Mouse (Mus musculus): Measurements from ENCODE around the gene Tssk6.
A peak's percentile ranks its signal among the peaks of the same experiment; 100 is the strongest.
"Not testable (repeated sequence)": the region's sequence is repeated elsewhere in the genome, so short reads cannot be mapped to it uniquely, and the experiment has no call there.

Tssk6 gene

DNA sequence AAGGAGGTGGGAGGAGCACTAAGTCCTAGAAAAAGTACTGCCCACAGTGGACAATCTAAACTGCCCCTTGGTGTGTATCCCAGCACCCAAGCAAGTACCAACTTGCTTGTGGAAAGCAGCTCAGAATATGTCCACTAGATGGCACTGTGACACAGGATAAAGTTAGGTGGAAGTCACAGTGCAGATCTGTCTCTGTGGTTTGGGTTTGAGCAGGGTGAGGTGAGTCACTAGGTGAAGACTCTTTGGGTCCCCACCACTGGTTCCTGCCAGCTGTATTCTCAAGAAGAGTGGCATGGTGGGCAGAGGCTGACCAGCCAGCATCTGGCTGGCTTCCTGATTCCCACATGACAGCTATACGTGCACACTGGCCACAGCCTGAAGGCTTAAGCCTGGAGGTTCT is 17.0 kb downstream of the Tssk6 start:
- peak; percentile 64 to 89 for DNase-seq (ENCODE audit: low spot score in 2 of 2)

DNA sequence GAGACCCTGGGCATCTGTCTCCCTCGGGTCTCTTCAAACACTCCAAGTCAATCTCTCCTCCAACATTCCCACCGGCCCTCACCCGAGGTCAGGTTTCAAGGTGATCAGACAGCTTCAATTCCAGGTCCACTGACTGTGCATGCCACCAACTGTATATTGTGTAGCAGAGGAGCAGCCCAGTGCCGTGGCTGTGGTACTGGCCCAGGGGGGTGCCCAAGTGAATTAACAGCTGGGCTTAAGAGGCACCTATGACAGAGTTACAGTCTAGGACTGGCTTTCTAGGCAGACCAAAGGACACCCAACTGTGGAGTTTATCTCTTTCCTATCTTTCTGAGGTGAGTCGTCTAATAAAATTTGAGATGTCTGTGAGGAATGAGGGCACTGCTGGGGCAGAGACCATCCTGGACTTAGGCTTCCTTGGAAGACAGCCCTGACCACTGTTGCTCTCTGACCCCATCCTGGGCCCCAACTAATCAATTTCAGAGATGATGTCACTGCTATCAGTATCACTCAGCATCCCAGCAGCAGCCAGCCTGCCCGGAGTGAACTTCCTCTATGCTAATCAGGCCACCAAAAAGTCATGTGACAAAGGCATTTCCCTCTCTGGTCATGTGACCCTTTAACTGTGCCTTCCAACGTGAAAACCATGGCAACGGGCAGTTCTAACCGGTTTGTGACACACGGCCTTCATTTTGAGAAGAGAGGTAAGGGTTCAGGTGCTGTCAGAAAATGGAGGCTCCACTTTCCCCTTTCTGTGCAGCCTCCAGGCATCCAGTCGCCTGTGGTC is 18.1 kb downstream of the Tssk6 start:
- DNase-seq (ENCODE audit: low spot score in 2 of 2) = peak; percentile 53 to 57

DNA sequence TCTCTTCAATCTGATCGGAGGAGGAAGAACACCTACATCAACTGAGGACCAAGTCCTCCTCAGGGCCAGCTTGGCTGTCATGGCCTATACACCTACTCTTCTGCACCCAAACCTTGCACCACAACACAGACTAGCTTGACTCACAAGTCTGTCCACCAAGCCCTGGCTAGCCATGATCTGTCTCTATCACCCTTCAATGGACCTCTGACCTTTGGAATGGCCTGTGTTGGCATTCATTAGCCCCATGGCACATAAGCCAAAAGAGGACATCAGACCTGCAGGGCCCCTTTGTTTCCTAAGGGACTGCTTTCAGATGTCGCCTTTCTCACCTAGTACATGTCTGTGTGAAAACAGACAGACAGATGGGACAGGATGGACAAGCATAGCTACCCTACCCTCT is 19.2 kb downstream of the Tssk6 start:
- DNase-seq (ENCODE audit: low spot score in 2 of 2) = no peak

DNA sequence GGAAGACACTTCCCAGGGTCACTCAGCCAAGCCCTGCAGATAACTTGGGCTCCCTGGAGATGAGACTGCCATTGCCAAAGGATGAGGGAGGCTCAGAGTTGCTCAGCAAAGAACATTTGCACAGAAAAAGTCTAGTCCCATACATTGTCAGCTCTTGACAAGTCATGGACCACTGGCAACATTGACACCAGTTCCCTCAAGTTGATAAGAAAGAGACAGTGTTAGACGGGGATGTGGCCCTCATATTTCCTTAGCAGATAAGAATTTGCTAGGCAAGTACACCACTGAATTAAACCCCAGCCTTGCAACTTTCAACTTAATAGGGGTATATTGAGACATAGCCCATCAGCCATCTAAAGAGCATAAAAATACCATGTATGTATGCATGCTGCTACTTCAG is 22.0 kb downstream of the Tssk6 start:
- DNase-seq (ENCODE audit: low spot score in 2 of 2) = no peak

DNA sequence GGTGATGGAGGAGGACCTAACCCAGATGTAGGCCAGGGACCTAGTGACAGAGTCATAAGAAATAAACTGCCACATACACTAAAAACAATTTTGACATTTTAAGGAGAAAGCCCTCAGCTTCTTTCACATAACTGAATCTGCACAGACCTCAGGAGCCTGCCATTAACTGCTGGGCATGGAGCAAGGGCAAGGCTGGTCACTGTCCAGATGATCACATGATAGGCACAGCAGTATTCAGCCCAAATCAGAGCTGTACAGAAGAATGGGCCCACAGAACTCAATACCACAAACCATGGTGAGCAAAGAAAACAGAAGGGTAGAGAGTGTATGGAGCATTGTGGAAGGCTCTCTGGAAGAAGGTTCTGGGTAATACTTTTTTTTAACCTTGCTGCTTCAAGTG is 24.9 kb downstream of the Tssk6 start:
- DNase-seq (ENCODE audit: low spot score in 2 of 2) = no peak

DNA sequence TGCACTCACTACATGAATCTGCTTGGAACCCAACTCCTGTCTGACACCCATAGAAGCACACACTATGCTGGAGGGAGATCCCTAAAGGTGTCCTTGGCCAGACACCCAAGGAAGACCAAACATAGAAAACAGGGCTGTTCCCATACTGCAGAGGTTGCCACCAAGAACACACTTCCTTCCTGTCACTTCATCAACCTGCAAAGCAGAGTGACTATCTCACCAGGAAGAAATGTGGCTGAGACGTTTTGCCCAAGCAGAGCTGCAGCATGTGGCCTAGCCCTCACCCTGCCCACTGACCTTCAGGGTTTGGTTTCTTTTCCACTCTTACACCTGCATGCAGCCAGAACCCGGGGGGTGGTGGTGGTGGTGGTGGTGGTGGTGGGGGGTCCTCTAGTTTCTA is 31.8 kb downstream of the Tssk6 start:
- no peak for DNase-seq (ENCODE audit: low spot score in 2 of 2)

DNA sequence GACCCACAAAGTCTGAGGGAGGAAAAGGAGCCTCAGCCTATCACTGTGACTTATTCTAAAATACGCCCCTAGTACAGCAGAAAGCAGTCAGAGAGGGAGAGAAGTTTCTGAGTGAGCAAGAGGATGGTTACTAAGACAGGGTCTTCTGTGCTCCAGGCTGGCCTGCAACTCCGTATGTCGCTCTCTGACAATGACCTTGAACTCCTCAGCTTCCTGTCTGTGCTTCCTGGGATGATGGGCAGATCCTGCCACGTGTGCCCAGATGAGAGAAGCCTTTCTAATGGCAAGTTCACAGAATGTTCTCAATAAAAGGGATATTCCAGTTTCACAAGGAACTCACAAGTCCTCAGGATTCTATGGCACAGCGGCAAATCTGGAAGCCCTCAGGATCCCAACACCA is 32.6 kb downstream of the Tssk6 start:
- no peak for DNase-seq (ENCODE audit: low spot score in 2 of 2)

DNA sequence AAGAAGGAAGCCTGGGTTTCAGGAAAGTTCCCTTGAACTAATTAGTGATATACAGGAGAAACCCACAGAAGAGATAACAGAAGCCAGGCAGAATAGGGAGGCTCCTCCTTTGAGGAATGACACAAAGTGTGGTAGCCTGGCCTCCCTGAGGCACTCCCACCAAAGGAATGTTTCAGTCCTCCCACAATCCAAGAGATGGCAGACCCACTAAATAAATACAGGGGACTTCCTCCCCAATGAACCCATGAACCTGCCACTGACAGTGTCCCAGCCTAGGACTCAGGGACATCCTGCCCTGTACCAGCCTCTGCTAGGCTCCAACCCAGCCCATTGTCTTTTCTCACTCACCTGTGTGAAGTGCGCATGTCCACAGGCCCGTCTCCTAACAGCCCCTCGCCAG is 33.4 kb downstream of the Tssk6 start:
- DNase-seq (ENCODE audit: low spot score in 2 of 2) = no peak

DNA sequence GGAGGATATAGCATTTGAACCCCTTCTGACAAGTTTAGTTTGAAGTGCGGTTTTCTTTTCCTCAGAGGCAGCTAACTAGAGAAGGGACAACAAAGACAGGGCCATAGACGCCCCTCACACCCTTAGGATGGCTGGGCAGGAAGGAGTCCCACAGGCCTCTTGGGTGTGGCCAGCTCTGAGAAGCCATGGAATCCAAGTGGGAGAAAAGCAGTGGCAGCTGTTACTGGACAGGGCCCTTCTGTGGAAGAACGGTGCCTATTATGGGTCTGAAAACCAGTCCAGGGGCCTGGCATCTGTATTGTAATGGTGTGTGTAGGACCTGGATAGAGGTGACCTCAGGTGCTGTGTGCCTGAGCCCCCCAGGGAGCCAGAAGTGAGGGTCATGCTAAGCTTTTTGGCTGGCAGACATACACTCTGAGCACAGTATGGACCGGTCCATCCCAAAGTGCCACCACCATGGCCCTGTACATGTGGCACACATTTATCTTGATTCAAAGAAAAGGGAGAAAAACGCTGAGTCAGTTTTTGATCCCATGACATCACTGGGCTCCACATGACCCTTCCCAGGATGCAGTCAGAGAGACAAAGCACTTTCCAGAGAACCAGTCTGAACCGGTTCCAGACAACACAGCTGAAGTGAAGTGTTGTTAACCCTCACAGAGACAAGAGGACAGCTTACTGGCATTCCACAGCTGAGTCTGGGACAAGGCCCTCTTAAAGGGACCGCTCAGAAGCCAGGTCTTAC is 34.2 kb downstream of the Tssk6 start:
- no peak for DNase-seq (ENCODE audit: low spot score in 2 of 2)

DNA sequence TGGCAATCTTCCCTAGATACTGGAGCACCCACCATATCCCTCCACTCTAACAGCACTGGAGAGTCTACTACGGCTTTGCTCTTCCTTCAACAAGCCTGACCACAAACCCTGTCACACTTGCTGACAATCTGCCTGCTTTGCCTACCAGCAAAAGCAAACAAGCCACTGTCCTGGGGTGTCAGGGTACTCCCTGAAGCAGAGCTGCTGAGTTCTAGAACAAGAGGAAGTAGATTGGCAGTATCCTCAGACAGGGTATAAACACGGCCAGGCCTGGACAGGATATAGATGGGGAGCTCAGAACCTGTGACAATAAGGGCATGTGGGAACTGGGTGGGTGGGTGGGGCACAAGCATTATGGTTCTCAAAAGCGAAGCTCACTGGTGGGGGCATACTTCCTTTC is 35.5 kb downstream of the Tssk6 start:
- no peak for DNase-seq (ENCODE audit: low spot score in 2 of 2)

DNA sequence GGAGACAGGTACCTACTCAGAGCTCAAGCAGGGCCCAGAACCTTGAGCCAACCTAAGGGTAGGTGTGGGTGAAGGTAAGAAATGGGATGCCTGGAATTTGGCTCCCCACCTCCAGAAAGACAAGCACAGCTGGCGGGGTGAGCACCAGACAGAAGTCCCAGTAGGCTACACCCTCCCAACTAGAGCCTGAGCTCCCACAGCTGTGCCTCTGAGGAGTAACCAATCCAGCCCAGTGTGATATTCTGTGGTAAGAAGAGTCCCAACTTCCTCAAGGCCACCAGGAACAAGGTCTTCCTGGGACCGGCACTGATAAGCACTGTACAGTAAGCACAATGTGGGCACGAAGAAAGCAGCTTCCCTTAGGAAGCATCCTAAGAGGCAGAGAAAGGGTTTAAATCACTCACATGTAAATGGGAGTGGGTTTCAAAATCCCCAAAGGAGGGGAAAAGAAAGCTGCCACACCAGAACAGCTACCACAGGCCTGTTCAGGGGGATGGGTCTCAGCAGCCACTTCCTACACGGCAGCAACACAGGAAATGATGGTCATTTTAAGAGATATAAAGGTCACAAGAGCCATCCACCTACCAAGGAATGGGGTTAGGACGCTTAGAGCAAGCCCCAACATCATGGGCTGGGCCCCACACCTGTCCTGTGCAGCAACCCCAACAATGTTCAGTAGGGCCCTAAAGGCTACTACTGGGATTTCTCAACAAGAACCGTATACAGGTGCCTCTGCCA is 36.4 kb downstream of the Tssk6 start:
- no peak for DNase-seq (ENCODE audit: low spot score in 2 of 2)

DNA sequence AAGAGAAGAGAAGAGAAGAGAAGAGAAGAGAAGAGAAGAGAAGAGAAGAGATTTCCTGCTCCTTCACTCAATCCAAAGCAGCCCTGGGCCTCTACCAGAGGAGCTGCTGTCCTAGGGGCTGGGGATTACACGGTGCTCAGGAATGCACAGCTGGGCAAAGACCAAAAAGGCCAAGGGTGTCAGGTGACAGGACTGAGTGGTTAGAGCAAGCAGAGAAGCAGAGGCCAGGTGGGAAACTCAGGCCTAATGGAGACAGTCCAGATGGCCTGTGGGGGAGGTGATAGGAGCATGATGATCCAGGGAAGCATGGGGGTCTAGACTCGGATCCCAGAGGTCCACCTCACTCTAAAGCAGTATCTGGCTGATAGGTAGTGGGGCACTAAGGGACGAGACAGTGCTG is 37.6 kb downstream of the Tssk6 start:
- DNase-seq (ENCODE audit: low spot score in 2 of 2) = no peak

DNA sequence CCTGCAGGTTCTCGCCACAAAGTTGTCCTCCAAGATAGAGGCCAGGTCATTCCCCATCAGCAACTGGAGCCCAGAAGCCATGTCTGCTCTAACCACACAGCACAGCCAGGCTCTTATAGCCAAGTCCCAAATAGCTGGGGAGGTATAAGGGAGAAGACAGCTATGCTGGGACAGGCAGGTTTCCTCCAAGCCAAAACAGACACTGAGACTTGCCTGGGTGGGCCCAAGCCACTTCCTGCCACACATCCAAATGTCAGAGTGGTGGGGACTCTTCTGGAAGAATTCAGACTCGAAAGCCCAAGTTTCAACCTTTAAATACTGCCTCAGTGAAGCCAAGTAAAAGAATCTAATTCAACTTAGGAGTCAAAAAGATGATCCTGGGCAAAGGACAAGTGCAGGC is 38.4 kb downstream of the Tssk6 start:
- peak; percentile 19 to 45 for DNase-seq (ENCODE audit: low spot score in 2 of 2)

DNA sequence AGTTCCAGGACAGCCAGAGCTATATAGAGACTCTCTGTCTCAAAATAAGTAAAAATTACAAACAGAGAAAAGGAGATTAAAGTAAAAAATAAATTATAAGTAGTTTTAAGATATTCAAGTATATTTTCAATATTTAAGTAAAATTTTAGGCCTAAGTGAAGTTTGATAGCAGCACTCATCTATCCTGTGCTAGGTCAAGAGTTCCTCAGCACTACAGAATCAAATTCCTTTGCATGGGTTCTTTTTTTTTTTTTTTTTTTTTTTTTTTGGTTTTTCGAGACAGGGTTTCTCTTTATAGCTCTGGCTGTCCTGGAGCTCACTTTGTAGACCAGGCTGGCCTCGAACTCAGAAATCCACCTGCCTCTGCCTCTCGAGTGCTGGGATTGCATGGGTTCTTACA is 40.5 kb downstream of the Tssk6 start:
- DNase-seq (ENCODE audit: low spot score in 2 of 2) = not testable (repeated sequence)

DNA sequence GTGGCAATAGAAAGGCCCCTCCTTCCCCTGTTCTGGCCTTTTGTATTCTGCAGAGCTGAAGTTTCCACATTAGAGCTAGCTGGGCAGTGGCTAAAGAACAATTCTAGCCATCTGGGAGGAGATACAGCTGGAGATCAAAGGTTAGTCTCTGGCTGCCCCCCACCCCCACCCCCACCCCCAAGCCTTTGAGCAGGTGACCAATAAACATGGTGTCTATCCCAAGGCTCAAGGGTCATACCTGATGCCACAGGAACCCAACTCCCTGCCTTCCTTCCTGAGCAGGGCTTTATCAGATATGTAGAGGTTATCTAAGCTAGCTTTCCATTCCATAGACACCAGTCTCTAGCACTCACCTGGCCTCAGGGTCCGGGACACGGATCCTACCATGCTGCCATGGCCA is 48.3 kb downstream of the Tssk6 start:
- DNase-seq (ENCODE audit: low spot score in 2 of 2) = no peak
